Mouse (Mus musculus) C2C12 (cell line): ENCODE data around the gene Psme2b. TPM values are rescaled to one million over a fixed set of nuclear protein-coding genes. Genes with fewer than 3 reads are reported as not detected.
"Not testable (repeated sequence)": the region's sequence is repeated elsewhere in the genome, so short reads cannot be mapped to it uniquely, and the experiment has no call there.

Source experiments
- H3K27me3 ChIP-seq: one replicate; pipeline ENCODE4 v1.6.1; 2011; ENCODE audit not compliant: control insufficient read depth, insufficient read depth, insufficient read length
- H3K36me3 ChIP-seq: one replicate; pipeline ENCODE4 v1.6.1; 2011; ENCODE audit not compliant: control insufficient read depth, insufficient read depth
- H3K4me3 ChIP-seq: one replicate; pipeline ENCODE4 v1.5.1; 2011; ENCODE audit warnings: mild to moderate bottlenecking, control low read depth; ENCODE audit not compliant: poor library complexity, insufficient read depth, severe bottlenecking
- H3K79me2 ChIP-seq: one replicate; pipeline ENCODE4 v1.6.1; 2011; ENCODE audit not compliant: control insufficient read depth, insufficient read depth
- H3K79me3 ChIP-seq: one replicate; pipeline ENCODE4 v1.6.1; 2011; ENCODE audit warnings: low read depth, control low read depth
- H3ac ChIP-seq: one replicate; pipeline ENCODE3; 2011; ENCODE audit warnings: low read depth; ENCODE audit not compliant: control insufficient read depth, insufficient read length
- long read RNA-seq, 2 experiments: library from polyadenylated mRNA; unstranded; transcript quantifications; one replicate each; pipeline ENCODE4 v2.0.0; 2019 to 2020
- polyA plus RNA-seq: library from polyadenylated mRNA; unstranded; fragments of >200 nt; fragmentation: generic; extraction: Trizol; gene quantifications from one replicate; pipeline ENCODE4 v1.2.1, GENCODE M21; 2012; ENCODE audit warnings: missing spikeins

The Psme2b gene
- 2.1 TPM for polyA plus RNA-seq
- long read RNA-seq, experiment 1, transcript Psme2b-201 (1 exons, 837 nt): major isoform, 8 of 8 reads
- long read RNA-seq, experiment 1, partial matches to known transcripts: 0 of 8 reads
- long read RNA-seq, experiment 1, other reads (novel, unspliced or antisense): 0 of 8 reads
- long read RNA-seq, experiment 2: 0 reads

- not testable (repeated sequence) for H3K79me2 ChIP-seq, H3K36me3 ChIP-seq, H3K4me3 ChIP-seq, H3K79me3 ChIP-seq, H3K27me3 ChIP-seq, H3ac ChIP-seq
Measured at GRCm38 (mm10) chr11:48946090-48946489, at the start of gene Psme2b. Psme2b (minus strand) TSS chr11:48946190.

- H3K36me3 ChIP-seq, H3ac ChIP-seq, H3K79me2 ChIP-seq, H3K4me3 ChIP-seq, H3K27me3 ChIP-seq, H3K79me3 ChIP-seq: not testable (repeated sequence)
Measured at GRCm38 (mm10) chr11:48994018-48994417, 48.0 kb upstream of the Psme2b start, which contains the start of gene Tgtp1. Tgtp1 (minus strand) TSS chr11:48994172.

GRCm38 (mm10) chr11:48993296-48993695, 47.3 kb upstream of the Psme2b start:
- H3K36me3 ChIP-seq, H3ac ChIP-seq, H3K4me3 ChIP-seq, H3K79me3 ChIP-seq, H3K79me2 ChIP-seq, H3K27me3 ChIP-seq: not testable (repeated sequence)

GRCm38 (mm10) chr11:48991740-48992520, 45.9 kb upstream of the Psme2b start, which contains the start of gene Gm12185:
Gm12185 (minus strand) TSS chr11:48992226.
- H3ac ChIP-seq, H3K79me3 ChIP-seq, H3K27me3 ChIP-seq, H3K4me3 ChIP-seq, H3K79me2 ChIP-seq, H3K36me3 ChIP-seq: not testable (repeated sequence)

GRCm38 (mm10) chr11:48989981-48990380, 44.0 kb upstream of the Psme2b start:
- H3K36me3 ChIP-seq, H3K27me3 ChIP-seq, H3ac ChIP-seq, H3K79me2 ChIP-seq, H3K4me3 ChIP-seq, H3K79me3 ChIP-seq: not testable (repeated sequence)

GRCm38 (mm10) chr11:48988219-48988618, 42.2 kb upstream of the Psme2b start:
- H3ac ChIP-seq, H3K27me3 ChIP-seq, H3K36me3 ChIP-seq, H3K79me3 ChIP-seq, H3K79me2 ChIP-seq, H3K4me3 ChIP-seq: not testable (repeated sequence)

- not testable (repeated sequence) for H3ac ChIP-seq, H3K4me3 ChIP-seq, H3K36me3 ChIP-seq, H3K27me3 ChIP-seq, H3K79me2 ChIP-seq, H3K79me3 ChIP-seq
Measured at GRCm38 (mm10) chr11:48982848-48983247, 36.9 kb upstream of the Psme2b start.

GRCm38 (mm10) chr11:48980052-48980451, 34.1 kb upstream of the Psme2b start:
- not testable (repeated sequence) for H3K27me3 ChIP-seq, H3K79me2 ChIP-seq, H3K4me3 ChIP-seq, H3ac ChIP-seq, H3K36me3 ChIP-seq, H3K79me3 ChIP-seq

GRCm38 (mm10) chr11:48979251-48979650, 33.3 kb upstream of the Psme2b start, which contains the start of gene 9930111J21Rik1:
9930111J21Rik1 (minus strand) TSS chr11:48979398.
- not testable (repeated sequence) for H3ac ChIP-seq, H3K27me3 ChIP-seq, H3K79me3 ChIP-seq, H3K79me2 ChIP-seq, H3K36me3 ChIP-seq, H3K4me3 ChIP-seq

- not testable (repeated sequence) for H3K4me3 ChIP-seq, H3K36me3 ChIP-seq, H3K79me2 ChIP-seq, H3K79me3 ChIP-seq, H3ac ChIP-seq, H3K27me3 ChIP-seq
Measured at GRCm38 (mm10) chr11:48978240-48978939, 32.4 kb upstream of the Psme2b start, which contains the start of gene Olfr56. Olfr56 (plus strand) TSS chr11:48978889.

GRCm38 (mm10) chr11:48974686-48975085, 28.7 kb upstream of the Psme2b start:
- not testable (repeated sequence) for H3K27me3 ChIP-seq, H3K36me3 ChIP-seq, H3K79me3 ChIP-seq, H3K79me2 ChIP-seq, H3ac ChIP-seq, H3K4me3 ChIP-seq
